Mouse (Mus musculus): Measurements from ENCODE around the gene Kctd19. TPM values are rescaled to one million over a fixed set of nuclear protein-coding genes. Genes with fewer than 3 reads are reported as not detected.

Gene Kctd19
- total and polyA plus RNA-seq, 3 experiments = not detected

GRCm38 (mm10) chr8:105450977-105451376, 37.7 kb upstream of the Kctd19 start:
- ATAC-seq (ENCODE audit: extremely low read depth, insufficient number of reproducible peaks, low FRiP score, poor library complexity, severe bottlenecking) = no peak

DNA sequence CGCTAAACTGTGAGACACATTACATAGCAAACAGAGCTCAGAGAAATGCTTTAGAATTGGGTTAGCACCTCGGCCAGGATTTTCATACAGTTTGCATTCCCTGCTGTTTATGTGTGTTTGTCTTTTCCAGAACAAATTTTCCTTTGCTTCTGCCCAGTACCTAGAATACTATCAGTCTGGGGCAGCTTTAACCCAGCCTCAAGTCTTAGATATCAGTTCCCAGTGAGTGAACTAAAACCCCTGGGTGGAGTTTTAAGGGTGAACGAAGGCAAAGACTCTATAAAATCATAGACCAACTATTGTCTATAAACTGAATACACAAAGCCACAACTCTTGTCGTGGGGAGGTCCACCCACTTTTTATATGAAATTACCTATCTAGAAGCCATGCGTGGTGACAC, 35.3 kb upstream of the Kctd19 start:
- H3K36me3 ChIP-seq (replicated peaks) = no peaks in the 10 kb centered on the region
- DNase-seq (ENCODE audit: low spot score) = no peak
- H3K9me3 ChIP-seq (replicated peaks) = no peaks in the 10 kb centered on the region
- peaks cover 14% of the 10 kb centered on the region; the same call in 1 of the 2 replicates for H3K27me3 ChIP-seq (ENCODE audit: insufficient read depth, low read length)
- H3K4me1 ChIP-seq (ENCODE audit: insufficient read depth, low read depth, low read length) = no peaks in the 10 kb centered on the region
- ATAC-seq (ENCODE audit: extremely low read depth, insufficient number of reproducible peaks, low FRiP score, poor library complexity, severe bottlenecking) = no peak
- no peak overlapping the region for H3K4me3 ChIP-seq (ENCODE audit: low read depth, low read length)
- no peak for TF ChIP-seq GATA2 (IDR thresholded peaks at IDR 0.05; ENCODE audit: borderline replicate concordance, low read depth, low read length)
- no peak for TF ChIP-seq GATA1 (IDR thresholded peaks at IDR 0.05; ENCODE audit: borderline replicate concordance, low read length)
- no peak for TF ChIP-seq POLR2AphosphoS5 (IDR thresholded peaks at IDR 0.05; ENCODE audit: insufficient replicate concordance, low read depth, low read length)
- no peak for TF ChIP-seq CTCF (IDR thresholded peaks at IDR 0.05; ENCODE audit: low read depth, low read length)
- no peak for TF ChIP-seq TAL1 (conservative IDR thresholded peaks at IDR 0.05; ENCODE audit: low read depth, low read length)

More at GRCm38 (mm10) chr8:105450977-105451376, 37.7 kb upstream of the Kctd19 start:
- H3K36me3 ChIP-seq (replicated peaks) = no peaks in the 10 kb centered on the region
- no peak for TF ChIP-seq GATA1 (IDR thresholded peaks at IDR 0.05; ENCODE audit: borderline replicate concordance, low read length)
- no peak for TF ChIP-seq TAL1 (conservative IDR thresholded peaks at IDR 0.05; ENCODE audit: low read depth, low read length)
- no peak for TF ChIP-seq GATA2 (IDR thresholded peaks at IDR 0.05; ENCODE audit: borderline replicate concordance, low read depth, low read length)
- H3K4me1 ChIP-seq (ENCODE audit: insufficient read depth, low read depth, low read length) = no peaks in the 10 kb centered on the region
- no peak for DNase-seq (ENCODE audit: low spot score)
- H3K27me3 ChIP-seq (ENCODE audit: insufficient read depth, low read length) = peaks cover 13% of the 10 kb centered on the region; the same call in 1 of the 2 replicates
- H3K9me3 ChIP-seq (replicated peaks) = no peaks in the 10 kb centered on the region
- no peak overlapping the region for H3K4me3 ChIP-seq (ENCODE audit: low read depth, low read length)

- Histone ChIP-seq H3K4me1 (ENCODE audit: insufficient read depth, low read depth, low read length) (no peaks in the 10 kb centered on the region), H3K4me3 (ENCODE audit: low read depth, low read length) (no peak overlapping the region), H3K36me3 (replicated peaks) (no peaks in the 10 kb centered on the region), H3K9me3 (replicated peaks) (no peaks in the 10 kb centered on the region), H3K27me3 (ENCODE audit: insufficient read depth, low read length) (peaks cover 14% of the 10 kb centered on the region; the same call in 1 of the 2 replicates)
- ATAC-seq (ENCODE audit: extremely low read depth, insufficient number of reproducible peaks, low FRiP score, poor library complexity, severe bottlenecking) (no peak), DNase-seq (ENCODE audit: low spot score) (no peak)
- TF ChIP-seq GATA1 (IDR thresholded peaks at IDR 0.05; ENCODE audit: borderline replicate concordance, low read length) (no peak), GATA2 (IDR thresholded peaks at IDR 0.05; ENCODE audit: borderline replicate concordance, low read depth, low read length) (no peak), POLR2AphosphoS5 (IDR thresholded peaks at IDR 0.05; ENCODE audit: insufficient replicate concordance, low read depth, low read length) (no peak), TAL1 (conservative IDR thresholded peaks at IDR 0.05; ENCODE audit: low read depth, low read length) (no peak), CTCF (IDR thresholded peaks at IDR 0.05; ENCODE audit: low read depth, low read length) (no peak)
These were observed 34.9 kb upstream of the Kctd19 start for GRCm38 (mm10) chr8:105448188-105448587.

DNA sequence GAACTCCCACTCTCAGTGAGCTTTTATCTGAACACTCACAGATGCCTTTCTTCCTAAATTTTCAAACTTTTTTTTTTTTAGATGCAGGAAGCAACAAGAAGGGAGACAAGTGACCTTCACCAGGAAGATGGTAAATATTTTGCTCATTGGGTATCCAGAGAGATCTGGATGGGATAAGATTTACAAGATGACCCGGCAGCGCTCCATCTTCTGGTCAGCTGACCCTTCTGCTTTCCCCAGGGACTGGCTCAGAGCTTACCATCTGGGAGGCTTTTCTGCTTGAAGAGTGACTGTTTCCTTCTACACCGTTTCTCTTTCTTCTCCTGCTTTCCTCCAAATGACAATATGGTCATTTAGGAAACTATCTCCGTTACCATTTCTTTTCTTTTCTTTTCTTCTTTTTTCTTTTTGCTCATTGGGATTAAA, 32.8 kb upstream of the Kctd19 start:
- no peaks in the 10 kb centered on the region for H3K4me1 ChIP-seq (ENCODE audit: insufficient read depth, low read depth, low read length)
- DNase-seq (ENCODE audit: low spot score) = no peak
- H3K4me3 ChIP-seq (ENCODE audit: low read depth, low read length) = no peak overlapping the region
- peaks cover 12% of the 10 kb centered on the region; the same call in 1 of the 2 replicates for H3K27me3 ChIP-seq (ENCODE audit: insufficient read depth, low read length)
- TF ChIP-seq GATA1 (IDR thresholded peaks at IDR 0.05; ENCODE audit: borderline replicate concordance, low read length) (no peak), TAL1 (conservative IDR thresholded peaks at IDR 0.05; ENCODE audit: low read depth, low read length) (no peak), POLR2AphosphoS5 (IDR thresholded peaks at IDR 0.05; ENCODE audit: insufficient replicate concordance, low read depth, low read length) (no peak), CTCF (IDR thresholded peaks at IDR 0.05; ENCODE audit: low read depth, low read length) (no peak), GATA2 (IDR thresholded peaks at IDR 0.05; ENCODE audit: borderline replicate concordance, low read depth, low read length) (no peak)
- ATAC-seq (ENCODE audit: extremely low read depth, insufficient number of reproducible peaks, low FRiP score, poor library complexity, severe bottlenecking) = no peak
- no peaks in the 10 kb centered on the region for H3K36me3 ChIP-seq (replicated peaks)
- no peaks in the 10 kb centered on the region for H3K9me3 ChIP-seq (replicated peaks)

DNA sequence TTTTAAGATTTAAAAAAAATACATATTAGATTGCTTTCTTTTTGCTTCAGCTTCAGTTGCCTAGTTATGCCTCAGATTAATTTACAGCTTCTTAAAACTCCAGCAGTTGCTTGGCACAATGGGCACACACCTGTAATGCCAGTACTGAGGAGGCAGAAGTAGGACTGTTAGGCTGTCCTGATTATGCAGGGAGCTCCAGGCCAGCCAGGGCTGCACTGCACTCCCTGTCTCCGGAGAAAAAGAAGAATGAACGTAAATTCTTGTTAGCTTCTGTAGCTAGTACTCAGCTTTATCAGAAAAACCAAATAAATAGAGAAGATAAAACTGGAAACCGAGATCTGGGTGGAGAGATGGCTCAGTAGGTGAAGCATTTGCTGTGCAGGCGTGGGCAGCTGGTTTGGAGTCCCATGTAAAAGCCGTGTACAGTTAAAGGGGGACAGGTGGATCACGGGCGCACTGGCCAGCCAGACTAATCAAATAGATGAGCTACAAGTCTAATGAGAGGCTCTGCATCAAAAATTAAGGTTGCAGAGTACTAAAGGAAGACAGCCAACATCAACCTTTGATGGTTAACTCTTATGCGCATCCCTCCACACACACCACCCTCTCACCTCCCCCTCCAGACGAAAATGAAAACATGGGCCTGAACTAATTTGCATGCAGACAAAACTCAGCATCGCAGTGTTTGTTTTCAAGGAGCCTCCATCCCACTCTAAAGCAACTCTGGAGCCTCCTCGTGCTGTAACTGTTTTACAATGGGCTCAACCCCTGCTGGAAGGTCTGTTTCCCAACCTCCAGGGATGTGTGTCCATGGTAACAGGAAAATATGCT, 32.2 kb upstream of the Kctd19 start:
- H3K4me1 ChIP-seq (ENCODE audit: insufficient read depth, low read depth, low read length) = no peaks in the 10 kb centered on the region
- no peak overlapping the region for H3K4me3 ChIP-seq (ENCODE audit: low read depth, low read length)
- no peak for TF ChIP-seq GATA2 (IDR thresholded peaks at IDR 0.05; ENCODE audit: borderline replicate concordance, low read depth, low read length)
- no peak for TF ChIP-seq GATA1 (IDR thresholded peaks at IDR 0.05; ENCODE audit: borderline replicate concordance, low read length)
- no peak for TF ChIP-seq TAL1 (conservative IDR thresholded peaks at IDR 0.05; ENCODE audit: low read depth, low read length)
- TF ChIP-seq CTCF (IDR thresholded peaks at IDR 0.05; ENCODE audit: low read depth, low read length) = no peak
- no peak for TF ChIP-seq POLR2AphosphoS5 (IDR thresholded peaks at IDR 0.05; ENCODE audit: insufficient replicate concordance, low read depth, low read length)
- no peak for DNase-seq (ENCODE audit: low spot score)
- H3K36me3 ChIP-seq (replicated peaks) = no peaks in the 10 kb centered on the region
- H3K27me3 ChIP-seq (ENCODE audit: insufficient read depth, low read length) = peaks cover 12% of the 10 kb centered on the region; the same call in 1 of the 2 replicates
- H3K9me3 ChIP-seq (replicated peaks) = no peaks in the 10 kb centered on the region
- ATAC-seq (ENCODE audit: extremely low read depth, insufficient number of reproducible peaks, low FRiP score, poor library complexity, severe bottlenecking) = no peak

DNA sequence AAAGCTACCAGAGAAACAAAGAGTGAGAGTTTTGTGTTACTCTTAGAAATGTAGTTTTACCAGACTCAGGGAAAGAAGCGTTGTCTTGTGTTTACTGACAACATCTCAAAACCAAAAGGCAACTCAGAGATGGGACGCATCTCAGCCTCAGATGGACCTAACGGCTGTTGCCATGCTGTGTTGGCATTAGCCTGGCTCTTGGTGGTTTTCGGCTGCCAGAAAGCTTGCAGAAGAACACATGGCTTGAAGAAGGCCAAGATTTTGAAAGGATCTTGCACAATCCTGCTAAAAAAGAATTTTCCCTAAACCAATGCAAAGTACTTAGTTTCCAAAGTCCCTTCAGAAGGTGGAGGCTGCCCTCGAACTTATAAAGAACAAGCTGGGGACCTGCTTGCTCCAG, 29.4 kb upstream of the Kctd19 start:
- H3K9me3 ChIP-seq (replicated peaks) = no peaks in the 10 kb centered on the region
- H3K27me3 ChIP-seq (ENCODE audit: insufficient read depth, low read length) = peaks cover 10% of the 10 kb centered on the region; the same call in 1 of the 2 replicates
- H3K4me3 ChIP-seq (ENCODE audit: low read depth, low read length) = no peak overlapping the region
- DNase-seq (ENCODE audit: low spot score) (no peak), ATAC-seq (ENCODE audit: extremely low read depth, insufficient number of reproducible peaks, low FRiP score, poor library complexity, severe bottlenecking) (no peak)
- H3K36me3 ChIP-seq (replicated peaks) = no peaks in the 10 kb centered on the region
- H3K4me1 ChIP-seq (ENCODE audit: insufficient read depth, low read depth, low read length) = no peaks in the 10 kb centered on the region
- no peak for TF ChIP-seq POLR2AphosphoS5 (IDR thresholded peaks at IDR 0.05; ENCODE audit: insufficient replicate concordance, low read depth, low read length)
- TF ChIP-seq GATA1 (IDR thresholded peaks at IDR 0.05; ENCODE audit: borderline replicate concordance, low read length) = no peak
- TF ChIP-seq GATA2 (IDR thresholded peaks at IDR 0.05; ENCODE audit: borderline replicate concordance, low read depth, low read length) = no peak
- no peak for TF ChIP-seq TAL1 (conservative IDR thresholded peaks at IDR 0.05; ENCODE audit: low read depth, low read length)
- TF ChIP-seq CTCF (IDR thresholded peaks at IDR 0.05; ENCODE audit: low read depth, low read length) = no peak
